In genomic region chr7:79547092-79547491, GRCm38 (mm10) we compare ENCODE assay signal across 7 mouse cellular contexts.
A peak's percentile ranks its signal among the peaks of the same experiment; 100 is the strongest.
DNase-seq lines count a peak whose midpoint lies in the region; ATAC-seq lines count a peak whose summit lies in the region.

No protein-coding gene starts in this region.

- peak overlapping the region; percentile 21; the same call in 1 of the 2 replicates for H3K27ac ChIP-seq in midbrain, embryonic 15.5 days

- no peak overlapping the region for H3K4me3 ChIP-seq in midbrain, embryonic 15.5 days

- peaks cover 36% of the 10 kb centered on the region for H3K4me1 ChIP-seq in midbrain, embryonic 15.5 days

- H3K27me3 ChIP-seq in midbrain, embryonic 15.5 days (replicated peaks): peaks cover 32% of the 10 kb centered on the region

- no peaks in the 10 kb centered on the region for H3K36me3 ChIP-seq in midbrain, embryonic 15.5 days (replicated peaks)

- DNase-seq in adipocyte (ENCODE audit: low spot score): peak; percentile 64
- peak; percentile 98 to 99 for DNase-seq in cerebellum, postnatal 25 days
- peak; percentile 31 to 43 for DNase-seq in gastrocnemius, adult 8-10 months (ENCODE audit: low spot score in 2 of 2)
- peak; percentile 58 for DNase-seq in kidney, adult 11 months
- DNase-seq in left cerebral cortex, postnatal 36 days (ENCODE audit: low spot score in 2 of 2): peak; percentile 93 to 96
- DNase-seq in spleen, postnatal 36 days (ENCODE audit: low spot score in 2 of 2): peak; percentile 14 to 22

- 3% methylated on average over 15 of the region's 15 CpGs for WGBS in midbrain, embryonic 15.5 days

- intact Hi-C loops in left cerebral cortex, postnatal 36 days (cut with DNase I): loop anchor here (1.0 to 2.0 kb wide), 2 partner anchors 47 to 48 kb away; no protein-coding TSS in a partner anchor

- H3K9me3 ChIP-seq in midbrain, embryonic 15.5 days: no peaks in the 10 kb centered on the region

- 0 out of 2 replicates have a peak overlapping the region, but pooled peaks have one; percentile 14 for H3K4me2 ChIP-seq in midbrain, embryonic 15.5 days

- ATAC-seq in midbrain, embryonic 15.5 days (replicated peaks): peak; percentile 77

- no peak overlapping the region for H3K9ac ChIP-seq in midbrain, embryonic 15.5 days

Comparison
In these comparisons a context has a peak if more than half of its experiments do, and no peak if none do; other contexts are left out.
1. DNase-seq: peak in every context shown above with its lines; median percentile 98 in cerebellum, postnatal 25 days; 94 in left cerebral cortex, postnatal 36 days; 64 in adipocyte; 58 in kidney, adult 11 months; 37 in gastrocnemius, adult 8-10 months; 18 in spleen, postnatal 36 days.